Mouse (Mus musculus) liver, adult 2 months (tissue): ENCODE data around the gene Esam.

Source experiments
- CTCF ChIP-seq: fragments of 200-500 bp; IDR thresholded peaks from 2 replicates; pipeline ENCODE4 v1.5.1; 2011; ENCODE audit warnings: low read depth, low read length, control low read depth
- POLR2A ChIP-seq: fragments of 200-500 bp; IDR thresholded peaks from 2 replicates; pipeline ENCODE4 v1.6.1; 2011; ENCODE audit warnings: low read length, control low read depth; ENCODE audit not compliant: insufficient read depth; ENCODE audit errors: extremely low read depth

DNA sequence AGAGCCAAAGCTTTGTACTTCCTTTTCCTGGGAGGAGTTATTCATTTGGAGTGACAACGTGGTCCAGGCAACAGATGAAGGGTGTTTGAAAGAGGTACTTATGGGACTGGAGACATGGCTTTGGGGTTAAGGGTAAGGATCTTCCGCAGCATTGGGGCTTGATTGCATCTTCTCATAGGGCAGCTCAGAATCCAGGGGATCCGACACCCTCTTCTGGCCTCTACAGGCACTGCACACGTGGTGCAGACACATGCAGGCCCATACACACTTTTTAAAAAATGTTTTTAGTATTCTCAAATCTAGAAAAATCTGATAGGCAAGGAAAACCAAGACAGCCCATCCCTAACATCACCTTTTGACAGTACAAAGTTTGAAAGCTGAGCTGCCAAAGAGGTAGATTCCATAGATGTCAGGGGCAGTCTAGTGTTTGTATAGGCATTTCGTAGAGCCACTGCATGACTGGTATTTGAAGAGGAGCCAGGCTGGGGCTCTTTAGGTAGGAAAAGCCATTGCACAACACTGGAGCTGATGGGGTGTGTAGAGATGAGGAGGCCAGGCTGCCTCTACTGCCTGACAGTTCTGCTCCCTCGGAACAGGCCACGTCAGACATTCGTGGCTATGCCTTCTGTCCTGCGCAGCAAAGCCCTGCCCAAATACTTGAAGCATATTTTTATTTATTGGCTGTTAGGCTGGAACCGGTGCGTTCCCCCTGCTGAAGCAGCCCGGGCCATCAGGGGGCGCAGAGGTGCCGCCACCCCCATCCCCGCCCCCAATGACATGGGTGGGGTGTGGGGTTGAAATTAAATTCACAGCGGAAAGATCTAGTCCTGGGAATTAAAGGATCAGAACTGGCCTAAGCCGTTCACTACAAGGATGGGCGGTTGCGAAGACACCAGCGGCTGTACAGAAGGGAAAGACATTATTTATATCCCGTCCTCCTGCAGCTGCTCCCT, 1.2 kb upstream of the Esam start:
- TF ChIP-seq POLR2A (no peak), CTCF (peak; percentile 37)
